Mouse (Mus musculus) CD4-positive, CD25-positive, alpha-beta regulatory T cell, adult 9 weeks (primary cell): ENCODE results near the gene Magea4. TPM values are rescaled to one million over a fixed set of nuclear protein-coding genes. Genes with fewer than 3 reads are reported as not detected.

Experiments
- polyA plus RNA-seq: library from polyadenylated mRNA; unstranded; fragments of 100-300 nt; shearing (Covaris generic); gene quantifications from one replicate; pipeline ENCODE4 v1.2.1, GENCODE M21; 2017

Magea4 gene
- polyA plus RNA-seq, result not detected

DNA sequence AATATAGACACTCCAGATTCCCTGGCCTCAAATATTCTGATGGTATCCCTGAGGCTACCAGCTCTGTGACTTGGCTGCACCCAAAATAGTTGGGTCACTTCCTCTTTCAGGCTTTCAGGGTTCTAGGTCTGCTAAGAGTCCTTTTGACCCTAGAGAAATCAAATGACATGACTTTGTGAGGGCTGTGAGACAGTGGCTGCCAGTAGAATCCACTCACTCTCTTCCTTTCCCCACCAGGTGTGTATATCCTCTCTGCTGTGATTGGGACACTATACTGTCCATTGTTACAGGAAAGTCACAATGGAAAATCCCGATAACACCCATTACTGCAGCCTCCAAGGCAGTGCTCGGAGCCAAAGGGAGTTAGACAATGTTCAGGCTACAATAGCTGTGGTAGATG lies at the start of gene Magea4:
TSS of gene Magea4 (plus strand) at position 301 of the 400 bp plus-strand sequence.

Other genes with a start within 250 kb of the Magea4 start
- not detected for gene Fate1, start 249.0 kb upstream of the Magea4 start, polyA plus RNA-seq
- gene Cnga2, start 230.2 kb upstream of the Magea4 start, polyA plus RNA-seq, result not detected
- gene Gabre, start 52.8 kb downstream of the Magea4 start, polyA plus RNA-seq, result not detected
- gene Magea10, start 164.8 kb downstream of the Magea4 start, polyA plus RNA-seq, result not detected